Mouse (Mus musculus) midbrain, embryonic 15.5 days (tissue): ENCODE measurements around the gene Flot1. TPM values are rescaled to one million over a fixed set of nuclear protein-coding genes. Genes with fewer than 3 reads are reported as not detected.

ENCODE experiments used
- ATAC-seq: fragments of 200-750 bp; cut with Nextera tagmentation; replicated peaks from 2 replicates; pipeline ENCODE4 v1.8.0; 2017; ENCODE audit warnings: moderate TSS enrichment
- H3K27ac ChIP-seq: fragments of 300-500 bp; sonication (generic); 2 replicates; pipeline ENCODE4 v1.5.1; 2015; ENCODE audit warnings: mild to moderate bottlenecking, inconsistent platforms
- H3K27me3 ChIP-seq: fragments of 300-500 bp; sonication (generic); replicated peaks from 2 replicates; pipeline ENCODE4 v1.6.1; 2015; ENCODE audit warnings: inconsistent platforms
- H3K36me3 ChIP-seq: fragments of 300-500 bp; sonication (generic); replicated peaks from 2 replicates; pipeline ENCODE4 v1.6.1; 2015; ENCODE audit warnings: inconsistent platforms
- H3K4me1 ChIP-seq: fragments of 300-500 bp; sonication (generic); 2 replicates; pipeline ENCODE4 v1.6.1; 2015; ENCODE audit warnings: inconsistent platforms
- H3K4me2 ChIP-seq: fragments of 300-500 bp; sonication (generic); 2 replicates; pipeline ENCODE4 v1.6.1; 2015; ENCODE audit warnings: inconsistent platforms, mild to moderate bottlenecking, moderate library complexity
- H3K4me3 ChIP-seq: fragments of 300-500 bp; sonication (generic); 2 replicates; pipeline ENCODE4 v1.5.1; 2015; ENCODE audit warnings: mild to moderate bottlenecking, inconsistent platforms
- H3K9ac ChIP-seq: fragments of 300-500 bp; sonication (generic); 2 replicates; pipeline ENCODE4 v1.6.1; 2015; ENCODE audit warnings: mild to moderate bottlenecking, inconsistent platforms
- H3K9me3 ChIP-seq: fragments of 300-500 bp; sonication (generic); 2 replicates; pipeline ENCODE4 v1.6.1; 2016; ENCODE audit warnings: inconsistent platforms
- WGBS: fragments of 180-500 bp; shearing (Covaris S2); methylation state at CpG from one replicate; pipeline ENCODE4 v1.1.7; 2015; ENCODE audit warnings: mixed read lengths; 5-methylcytosine and 5-hydroxymethylcytosine counted together
- polyA plus RNA-seq: library from polyadenylated mRNA; unstranded; fragments of >200 nt; fragmentation: Nextera tagmentation; extraction: Ambion mirVana; gene quantifications from 2 replicates; pipeline ENCODE4 v1.2.1, GENCODE M21; 2015

Flot1 gene
- polyA plus RNA-seq, 1 experiment from 2014 or later: 86.8 TPM

- ATAC-seq: no peak
- Histone ChIP-seq H3K4me2 (no peak overlapping the region), H3K36me3 (no peaks in the 10 kb centered on the region), H3K27me3 (no peaks in the 10 kb centered on the region), H3K9me3 (no peaks in the 10 kb centered on the region), H3K4me3 (no peak overlapping the region), H3K4me1 (no peaks in the 10 kb centered on the region), H3K27ac (no peak overlapping the region), H3K9ac (no peak overlapping the region)
- WGBS: 78% methylated on average over 7 of the region's 7 CpGs
Observed at GRCm38 (mm10) chr17:35813653-35814052, 9.4 kb upstream of the Flot1 start.

- no peak overlapping the region for H3K9ac ChIP-seq
- H3K4me2 ChIP-seq: no peak overlapping the region
- H3K36me3 ChIP-seq: no peaks in the 10 kb centered on the region
- no peaks in the 10 kb centered on the region for H3K4me1 ChIP-seq
- WGBS: 66% methylated on average over 6 of the region's 6 CpGs
- H3K27me3 ChIP-seq: peaks cover 5% of the 10 kb centered on the region; the same call in 1 of the 2 replicates
- H3K27ac ChIP-seq: no peak overlapping the region
- no peaks in the 10 kb centered on the region for H3K9me3 ChIP-seq
- H3K4me3 ChIP-seq: no peak overlapping the region
- ATAC-seq: no peak
Observed at GRCm38 (mm10) chr17:35814678-35815077, 8.4 kb upstream of the Flot1 start.

- Histone ChIP-seq H3K4me1 (peaks cover 1% of the 10 kb centered on the region; the same call in 1 of the 2 replicates), H3K4me2 (no peak overlapping the region), H3K9me3 (no peaks in the 10 kb centered on the region), H3K4me3 (no peak overlapping the region), H3K9ac (no peak overlapping the region), H3K27me3 (peaks cover 9% of the 10 kb centered on the region; the same call in 1 of the 2 replicates), H3K36me3 (no peaks in the 10 kb centered on the region), H3K27ac (no peak overlapping the region)
- WGBS: 64% methylated on average over 7 of the region's 7 CpGs
- ATAC-seq: no peak
Observed at GRCm38 (mm10) chr17:35815836-35816235, 7.2 kb upstream of the Flot1 start.

- Histone ChIP-seq H3K4me2 (no peak overlapping the region), H3K9me3 (no peaks in the 10 kb centered on the region), H3K27me3 (peaks cover 9% of the 10 kb centered on the region; the same call in 1 of the 2 replicates), H3K27ac (no peak overlapping the region), H3K9ac (no peak overlapping the region), H3K4me3 (no peak overlapping the region), H3K36me3 (no peaks in the 10 kb centered on the region), H3K4me1 (peaks cover 10% of the 10 kb centered on the region)
- no peak for ATAC-seq
- WGBS: 32% methylated on average over 13 of the region's 14 CpGs
Observed at GRCm38 (mm10) chr17:35816686-35817085, 6.3 kb upstream of the Flot1 start.

GRCm38 (mm10) chr17:35817226-35817625 lies 5.8 kb upstream of the Flot1 start:
- ATAC-seq: no peak
- WGBS: 60% methylated on average over 10 of the region's 10 CpGs

GRCm38 (mm10) chr17:35820111-35820510 lies 2.9 kb upstream of the Flot1 start:
- Histone ChIP-seq H3K9ac (no peak overlapping the region), H3K4me2 (no peak overlapping the region), H3K4me3 (no peak overlapping the region), H3K27ac (no peak overlapping the region), H3K9me3 (no peaks in the 10 kb centered on the region), H3K27me3 (peaks cover 9% of the 10 kb centered on the region; the same call in 1 of the 2 replicates), H3K4me1 (peaks cover 32% of the 10 kb centered on the region), H3K36me3 (no peaks in the 10 kb centered on the region)
- ATAC-seq: no peak
- 80% methylated on average over 5 of the region's 5 CpGs for WGBS

More at GRCm38 (mm10) chr17:35817226-35817625, 5.8 kb upstream of the Flot1 start:
- Histone ChIP-seq H3K27me3 (peaks cover 9% of the 10 kb centered on the region; the same call in 1 of the 2 replicates), H3K4me2 (no peak overlapping the region), H3K9me3 (no peaks in the 10 kb centered on the region), H3K4me3 (no peak overlapping the region), H3K4me1 (peaks cover 15% of the 10 kb centered on the region), H3K27ac (no peak overlapping the region), H3K36me3 (no peaks in the 10 kb centered on the region), H3K9ac (no peak overlapping the region)

GRCm38 (mm10) chr17:35821439-35822430 lies 1.3 kb upstream of the Flot1 start, which contains the start of gene Ier3:
Ier3 (plus strand) TSS chr17:35821684.
- ATAC-seq: no peak
- peaks cover 2% of the 10 kb centered on the region; the same call in 1 of the 2 replicates for H3K36me3 ChIP-seq
- H3K9ac ChIP-seq: peak within 1 kb of the TSS; percentile 68
- peak within 1 kb of the TSS; percentile 84 for H3K4me2 ChIP-seq
- WGBS: under 1% methylated on average over 62 of the region's 62 CpGs
- H3K4me1 ChIP-seq: peaks cover 32% of the 10 kb centered on the region
- peak within 1 kb of the TSS; percentile 67 for H3K4me3 ChIP-seq
- H3K9me3 ChIP-seq: no peaks in the 10 kb centered on the region
- peak within 1 kb of the TSS; percentile 85; the same call in 1 of the 2 replicates for H3K27ac ChIP-seq
- H3K27me3 ChIP-seq: peaks cover 9% of the 10 kb centered on the region; the same call in 1 of the 2 replicates

- Histone ChIP-seq H3K27ac (peak overlapping the region; percentile 85), H3K9me3 (no peaks in the 10 kb centered on the region), H3K27me3 (peaks cover 9% of the 10 kb centered on the region; the same call in 1 of the 2 replicates), H3K9ac (peak overlapping the region; percentile 68), H3K4me3 (peak overlapping the region; percentile 67), H3K4me2 (peak overlapping the region; percentile 84), H3K36me3 (peaks cover 6% of the 10 kb centered on the region; the same call in 1 of the 2 replicates), H3K4me1 (peaks cover 32% of the 10 kb centered on the region)
- 2% methylated on average over 11 of the region's 11 CpGs for WGBS
- no peak; the same call in 1 of the 2 replicates for ATAC-seq
Observed at GRCm38 (mm10) chr17:35822564-35822963, 466 bp upstream of the Flot1 start.

GRCm38 (mm10) chr17:35824402-35824801 lies 1.4 kb downstream of the Flot1 start:
- H3K36me3 ChIP-seq: peaks cover 10% of the 10 kb centered on the region; the same call in 1 of the 2 replicates
- H3K9ac ChIP-seq: peak overlapping the region; percentile 68; the same call in 1 of the 2 replicates
- peaks cover 32% of the 10 kb centered on the region for H3K4me1 ChIP-seq
- ATAC-seq: no peak
- no peaks in the 10 kb centered on the region for H3K9me3 ChIP-seq
- peak overlapping the region; percentile 67 for H3K4me3 ChIP-seq
- H3K4me2 ChIP-seq: peak overlapping the region; percentile 84
- WGBS: 66% methylated on average over 7 of the region's 7 CpGs
- H3K27ac ChIP-seq: no peak overlapping the region
- peaks cover 6% of the 10 kb centered on the region; the same call in 1 of the 2 replicates for H3K27me3 ChIP-seq

- Histone ChIP-seq H3K27ac (no peak overlapping the region), H3K9ac (no peak overlapping the region), H3K4me1 (peaks cover 39% of the 10 kb centered on the region), H3K9me3 (no peaks in the 10 kb centered on the region), H3K36me3 (peaks cover 10% of the 10 kb centered on the region; the same call in 1 of the 2 replicates), H3K4me2 (no peak overlapping the region), H3K27me3 (no peaks in the 10 kb centered on the region; the same call in 1 of the 2 replicates), H3K4me3 (no peak overlapping the region)
- 88% methylated on average over 13 of the region's 13 CpGs for WGBS
- ATAC-seq: no peak
Observed at GRCm38 (mm10) chr17:35825109-35825850, 2.2 kb downstream of the Flot1 start.

- Histone ChIP-seq H3K27me3 (no peaks in the 10 kb centered on the region), H3K9me3 (no peaks in the 10 kb centered on the region), H3K36me3 (peaks cover 27% of the 10 kb centered on the region; the same call in 1 of the 2 replicates), H3K4me2 (peak overlapping the region; percentile 23), H3K27ac (no peak overlapping the region), H3K9ac (no peak overlapping the region), H3K4me1 (peaks cover 28% of the 10 kb centered on the region), H3K4me3 (0 out of 2 replicates have a peak overlapping the region, but pooled peaks have one; percentile 9)
- 2% methylated on average over 21 of the region's 21 CpGs for WGBS
- peak; percentile 53 for ATAC-seq
Observed at GRCm38 (mm10) chr17:35829737-35830136, 6.7 kb downstream of the Flot1 start.
